In genomic region chr8:72354272-72354671, GRCm38 (mm10) we compare ENCODE assay signal across 8 mouse cellular contexts. TPM values are rescaled to one million over a fixed set of nuclear protein-coding genes. Genes with fewer than 3 reads are reported as not detected.
DNase-seq lines count a peak whose midpoint lies in the region; ATAC-seq and TF ChIP-seq lines count a peak whose summit lies in the region.

No protein-coding gene starts in this region.

- H3K36me3 ChIP-seq in hindbrain, embryonic 16.5 days (ENCODE audit: control insufficient read depth, insufficient read depth, low read length), result peaks cover 31% of the 10 kb centered on the region
- H3K36me3 ChIP-seq in midbrain, embryonic 15.5 days (replicated peaks), result peaks cover 29% of the 10 kb centered on the region

- TF ChIP-seq CTCF in cerebellum, adult 2 months (IDR thresholded peaks at IDR 0.05; ENCODE audit: borderline replicate concordance, insufficient read depth, low read depth, low read length), result no peak

- 83% methylated on average over 11 of the region's 11 CpGs for WGBS in hindbrain, embryonic 16.5 days
- WGBS in cerebellum, adult 2 months, result 84% methylated on average over 11 of the region's 11 CpGs
- 90% methylated on average over 11 of the region's 11 CpGs for WGBS in midbrain, embryonic 15.5 days

- H3K4me1 ChIP-seq in hindbrain, embryonic 16.5 days (ENCODE audit: control insufficient read depth, insufficient read depth, low read depth, low read length), result no peaks in the 10 kb centered on the region
- H3K4me1 ChIP-seq in cerebellum, adult 2 months (ENCODE audit: control insufficient read depth, insufficient read depth, low read length), result no peaks in the 10 kb centered on the region
- no peaks in the 10 kb centered on the region for H3K4me1 ChIP-seq in midbrain, embryonic 15.5 days

- no peaks in the 10 kb centered on the region for H3K27me3 ChIP-seq in hindbrain, embryonic 16.5 days (replicated peaks; ENCODE audit: control insufficient read depth, insufficient read depth, low read length)
- H3K27me3 ChIP-seq in cerebellum, adult 2 months (ENCODE audit: control insufficient read depth, insufficient read depth, low read length), result no peaks in the 10 kb centered on the region
- no peaks in the 10 kb centered on the region for H3K27me3 ChIP-seq in midbrain, embryonic 15.5 days (replicated peaks)

- TF ChIP-seq POLR2A in cerebellum, adult 2 months (IDR thresholded peaks at IDR 0.05; ENCODE audit: borderline replicate concordance, insufficient read depth, low read length), result no peak

- peak; percentile 39 for DNase-seq in R1 (ENCODE audit: low read depth, low spot score)
- DNase-seq in heart, adult 9 months (ENCODE audit: low spot score in 2 of 2), result peak; percentile 71 to 77
- peak; percentile 69 to 84 for DNase-seq in kidney, postnatal 25 days
- DNase-seq in naive thymus-derived CD4-positive, alpha-beta T cell, adult 2 months (ENCODE audit: low read depth), result peak; percentile 93
- DNase-seq in right cerebral cortex, postnatal 10 days (ENCODE audit: low spot score in 2 of 2), result no peak
- DNase-seq in cerebellum, adult 2 months, result no peak

- no peaks in the 10 kb centered on the region for H3K9me3 ChIP-seq in hindbrain, embryonic 16.5 days (ENCODE audit: control insufficient read depth, low read length)
- H3K9me3 ChIP-seq in midbrain, embryonic 15.5 days, result no peaks in the 10 kb centered on the region

- no peak for ATAC-seq in hindbrain, embryonic 16.5 days
- no peak for ATAC-seq in midbrain, embryonic 15.5 days (replicated peaks)

- no peak overlapping the region for H3K4me2 ChIP-seq in hindbrain, embryonic 16.5 days (ENCODE audit: low read length)
- H3K4me2 ChIP-seq in midbrain, embryonic 15.5 days, result no peak overlapping the region

- H3K4me3 ChIP-seq in hindbrain, embryonic 16.5 days (ENCODE audit: low read length), result no peak overlapping the region
- H3K4me3 ChIP-seq in cerebellum, adult 2 months (replicated peaks; ENCODE audit: insufficient read depth, low read depth, low read length), result no peak overlapping the region
- H3K4me3 ChIP-seq in midbrain, embryonic 15.5 days, result no peak overlapping the region

- H3K9ac ChIP-seq in hindbrain, embryonic 16.5 days (ENCODE audit: low read depth, low read length), result no peak overlapping the region
- H3K9ac ChIP-seq in midbrain, embryonic 15.5 days, result no peak overlapping the region

- H3K27ac ChIP-seq in hindbrain, embryonic 16.5 days (ENCODE audit: low read depth, low read length), result no peak overlapping the region
- H3K27ac ChIP-seq in cerebellum, adult 2 months (ENCODE audit: insufficient read depth, low read length), result no peak overlapping the region
- H3K27ac ChIP-seq in midbrain, embryonic 15.5 days, result no peak overlapping the region

RNA-seq across cellular contexts. Expression of gene Klf2, which starts 35.4 kb away (rescaled TPM):
- polyA plus RNA-seq in hindbrain, embryonic 16.5 days (2015; fragmentation: Nextera tagmentation; extraction: Ambion mirVana), result 5.1 and 5.4 TPM in 2 replicates
- 6.3 and 7.1 TPM in 2 replicates for polyA plus RNA-seq in cerebellum, adult 2 months (2012; rRNA removed)
- polyA plus RNA-seq in midbrain, embryonic 15.5 days (2015; fragmentation: Nextera tagmentation; extraction: Ambion mirVana), result 4.7 and 5.4 TPM in 2 replicates

RNA-seq across cellular contexts. Expression of gene Gm10282, which starts 49.2 kb away (rescaled TPM):
- 10.1 and 14.5 TPM in 2 replicates for polyA plus RNA-seq in hindbrain, embryonic 16.5 days (2015; fragmentation: Nextera tagmentation; extraction: Ambion mirVana)
- polyA plus RNA-seq in cerebellum, adult 2 months (2012; rRNA removed), result 3.9 TPM in 2 replicates
- polyA plus RNA-seq in midbrain, embryonic 15.5 days (2015; fragmentation: Nextera tagmentation; extraction: Ambion mirVana), result 9.0 and 11.9 TPM in 2 replicates

Comparison
In these comparisons a context has a peak if more than half of its experiments do, and no peak if none do; other contexts are left out.
1. DNase-seq: peak in R1 (single experiment), heart, adult 9 months (2 of 2), kidney, postnatal 25 days (2 of 2) and naive thymus-derived CD4-positive, alpha-beta T cell, adult 2 months (single experiment); none in right cerebral cortex, postnatal 10 days (0 of 2) and cerebellum, adult 2 months (0 of 2).